Mouse (Mus musculus) midbrain, embryonic 16.5 days (tissue): ENCODE data around the gene Tmem189. TPM values are rescaled to one million over a fixed set of nuclear protein-coding genes. Genes with fewer than 3 reads are reported as not detected.

Experiments used
- ATAC-seq: fragments of 200-750 bp; cut with Nextera tagmentation; 2 replicates; pipeline ENCODE4 v1.8.0; 2017; ENCODE audit warnings: moderate TSS enrichment
- H3K27ac ChIP-seq: fragments of 300-500 bp; sonication (generic); 2 replicates; pipeline ENCODE4 v1.5.1; 2014; ENCODE audit warnings: mild to moderate bottlenecking, low read length, mixed read lengths
- H3K27me3 ChIP-seq: fragments of 300-500 bp; sonication (generic); 2 replicates; pipeline ENCODE4 v1.6.1; 2014; ENCODE audit warnings: low read depth, low read length, mixed read lengths; ENCODE audit not compliant: control insufficient read depth, insufficient read depth
- H3K36me3 ChIP-seq: fragments of 300-500 bp; sonication (generic); 2 replicates; pipeline ENCODE4 v1.6.1; 2014; ENCODE audit warnings: mild to moderate bottlenecking, low read length, moderate library complexity, mixed read lengths; ENCODE audit not compliant: control insufficient read depth, insufficient read depth
- H3K4me1 ChIP-seq: fragments of 300-500 bp; sonication (generic); 2 replicates; pipeline ENCODE4 v1.6.1; 2014; ENCODE audit warnings: mild to moderate bottlenecking, low read length, mixed read lengths; ENCODE audit not compliant: control insufficient read depth, insufficient read depth
- H3K4me2 ChIP-seq: fragments of 300-500 bp; sonication (generic); 2 replicates; pipeline ENCODE4 v1.6.1; 2014; ENCODE audit warnings: mild to moderate bottlenecking, low read length, mixed read lengths
- H3K4me3 ChIP-seq: fragments of 300-500 bp; sonication (generic); 2 replicates; pipeline ENCODE4 v1.5.1; 2014; ENCODE audit warnings: low read depth, mild to moderate bottlenecking, low read length, moderate library complexity, mixed read lengths
- H3K9ac ChIP-seq: fragments of 300-500 bp; sonication (generic); 2 replicates; pipeline ENCODE4 v1.6.1; 2014; ENCODE audit warnings: low read depth, low read length, mixed read lengths
- H3K9me3 ChIP-seq: fragments of 300-500 bp; sonication (generic); replicated peaks from 2 replicates; pipeline ENCODE4 v1.6.1; 2014; ENCODE audit warnings: mild to moderate bottlenecking, low read length, mixed read lengths; ENCODE audit not compliant: control insufficient read depth, poor library complexity, severe bottlenecking
- WGBS: fragments of 180-500 bp; shearing (Covaris S2); extraction: QIAGEN DNeasy Blood & Tissue Kit; methylation state at CpG from one replicate; pipeline ENCODE4 v1.1.7; 2014; 5-methylcytosine and 5-hydroxymethylcytosine counted together
- polyA plus RNA-seq: library from polyadenylated mRNA; unstranded; fragments of >200 nt; fragmentation: Nextera tagmentation; extraction: Ambion mirVana; gene quantifications from 2 replicates; pipeline ENCODE4 v1.2.1, GENCODE M21; 2015

The Tmem189 gene
- polyA plus RNA-seq, 1 experiment from 2014 or later, result 30.3 TPM

DNA sequence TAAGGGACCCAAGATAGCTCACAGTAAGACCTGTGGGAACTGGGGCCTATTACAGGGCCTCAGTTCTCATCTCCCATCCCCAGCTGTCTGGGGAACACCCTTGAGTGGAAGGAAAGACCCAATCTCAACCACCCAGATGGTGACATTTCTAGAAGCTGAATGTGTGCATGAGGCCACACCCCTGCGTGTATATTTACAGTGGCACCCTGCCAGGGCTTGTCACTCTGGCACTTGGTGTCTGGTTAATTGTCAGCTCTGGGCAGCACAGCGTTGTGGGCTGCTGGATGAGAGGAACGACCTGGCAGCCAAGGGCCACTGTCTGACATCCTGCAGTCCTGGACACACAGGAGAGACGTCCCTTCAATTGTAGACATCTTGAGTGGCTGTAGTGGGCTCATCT is 60.8 kb downstream of the Tmem189 start:
- Histone ChIP-seq H3K4me3 (no peak overlapping the region), H3K4me1 (peaks cover 34% of the 10 kb centered on the region), H3K9me3 (no peaks in the 10 kb centered on the region), H3K4me2 (no peak overlapping the region), H3K27me3 (no peaks in the 10 kb centered on the region), H3K27ac (no peak overlapping the region), H3K9ac (no peak overlapping the region), H3K36me3 (no peaks in the 10 kb centered on the region)
- 55% methylated on average over 4 of the region's 4 CpGs for WGBS
- ATAC-seq, result no peak

DNA sequence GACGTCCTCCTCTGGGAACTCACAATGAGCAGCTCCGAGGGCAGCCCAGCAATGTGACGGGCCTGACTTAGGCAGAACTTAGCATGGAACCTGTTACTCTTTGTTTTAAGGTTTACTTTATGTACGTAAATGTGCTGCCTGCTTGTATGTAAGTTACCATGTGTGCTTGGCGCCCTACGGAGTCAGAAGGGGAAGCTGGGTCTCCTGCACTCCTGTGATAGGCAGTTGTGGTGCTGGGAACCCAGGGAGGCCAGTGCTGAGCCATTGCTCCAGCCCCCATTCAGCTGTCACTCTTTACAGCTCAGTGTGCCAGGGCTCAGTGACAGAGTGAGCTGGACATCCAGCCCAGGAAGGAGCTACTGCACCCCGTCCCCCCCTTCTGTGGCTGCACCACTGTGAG is 62.6 kb downstream of the Tmem189 start:
- ATAC-seq, result no peak
- Histone ChIP-seq H3K27ac (no peak overlapping the region), H3K9ac (no peak overlapping the region), H3K36me3 (no peaks in the 10 kb centered on the region), H3K27me3 (no peaks in the 10 kb centered on the region), H3K9me3 (no peaks in the 10 kb centered on the region), H3K4me1 (peaks cover 27% of the 10 kb centered on the region), H3K4me3 (no peak overlapping the region), H3K4me2 (no peak overlapping the region)
- 83% methylated on average over 7 of the region's 7 CpGs for WGBS

DNA sequence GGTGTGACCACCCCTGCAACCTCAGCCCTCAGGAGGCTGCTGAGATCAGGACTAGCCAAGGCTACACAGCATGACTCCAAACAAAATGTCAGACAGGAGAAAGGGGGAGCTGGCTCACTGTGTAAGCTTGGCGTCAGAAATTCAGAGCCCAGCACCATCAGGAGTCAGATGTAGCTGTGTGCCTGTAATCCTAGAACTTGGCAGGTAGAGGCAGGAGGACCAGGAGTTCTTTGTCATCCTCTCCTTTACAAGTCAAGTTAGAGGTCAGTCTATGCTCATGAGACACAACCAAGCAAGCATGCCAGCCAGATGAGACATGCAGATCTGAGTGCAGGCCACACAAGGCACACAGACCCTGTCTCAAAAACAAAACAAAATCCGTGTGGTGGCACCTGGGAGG is 64.0 kb downstream of the Tmem189 start:
- Histone ChIP-seq H3K4me2 (no peak overlapping the region), H3K36me3 (no peaks in the 10 kb centered on the region), H3K4me3 (no peak overlapping the region), H3K27ac (no peak overlapping the region), H3K9me3 (no peaks in the 10 kb centered on the region), H3K4me1 (peaks cover 23% of the 10 kb centered on the region), H3K9ac (no peak overlapping the region), H3K27me3 (no peaks in the 10 kb centered on the region)
- ATAC-seq, result no peak
- WGBS, result 33% methylated on average over 2 of the region's 2 CpGs

DNA sequence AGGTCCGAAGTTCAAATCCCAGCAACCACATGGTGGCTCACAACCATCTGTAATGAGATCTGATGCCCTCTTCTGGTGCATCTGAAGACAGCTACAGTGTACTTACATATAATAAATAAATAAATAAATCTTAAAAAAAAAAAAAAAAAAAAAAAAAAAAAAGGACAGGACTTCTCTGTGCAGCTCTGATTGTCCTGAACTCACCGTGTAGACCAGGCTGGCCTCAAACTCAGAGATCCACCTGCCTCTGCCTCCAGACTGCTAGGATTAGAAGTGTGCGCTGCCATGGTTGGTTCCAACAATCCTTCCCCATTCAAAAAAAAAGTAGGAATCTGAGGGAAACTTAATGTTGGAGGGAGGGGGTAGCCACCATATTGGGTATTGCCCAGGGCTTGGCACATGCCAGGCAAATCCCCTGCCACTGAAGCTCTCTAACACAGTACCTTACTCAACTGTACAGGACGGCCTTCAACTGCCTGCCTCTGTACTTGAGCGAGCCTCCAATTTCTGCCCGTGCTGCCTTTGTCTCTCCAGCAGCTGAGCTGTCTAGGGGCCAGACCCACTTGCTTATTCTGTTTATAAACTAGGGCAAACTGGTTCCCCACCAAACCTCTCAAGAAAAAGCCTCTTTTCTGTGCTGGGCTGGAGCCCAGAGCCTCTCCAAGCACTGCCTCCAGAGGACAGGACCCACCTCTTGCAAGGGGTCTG is 65.1 kb downstream of the Tmem189 start:
- Histone ChIP-seq H3K4me3 (no peak overlapping the region), H3K36me3 (no peaks in the 10 kb centered on the region), H3K4me2 (no peak overlapping the region), H3K27ac (no peak overlapping the region), H3K9me3 (no peaks in the 10 kb centered on the region), H3K9ac (no peak overlapping the region), H3K27me3 (no peaks in the 10 kb centered on the region), H3K4me1 (peaks cover 13% of the 10 kb centered on the region)
- ATAC-seq, result 0 out of 2 replicates have a peak, but pooled peaks have one; percentile 34
- 82% methylated on average over 6 of the region's 6 CpGs for WGBS

DNA sequence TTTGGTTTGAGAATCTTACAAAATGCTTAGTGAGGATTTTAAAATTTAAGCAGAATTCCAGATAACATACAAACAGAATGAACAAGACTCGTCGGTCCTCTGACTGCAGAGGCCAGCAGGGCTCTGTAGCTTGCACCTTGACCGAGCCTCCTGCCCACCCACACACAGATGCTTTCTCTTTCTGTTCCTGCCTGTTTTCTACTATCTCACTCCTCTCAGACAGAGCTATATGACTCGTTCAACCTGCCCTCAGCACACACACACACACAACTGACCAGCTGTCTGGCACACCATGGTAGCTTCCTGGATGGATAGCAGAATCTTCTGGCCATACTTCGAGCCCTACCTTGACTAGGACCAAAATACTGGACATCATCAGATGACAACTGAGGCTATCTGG is 66.7 kb downstream of the Tmem189 start:
- Histone ChIP-seq H3K9me3 (no peaks in the 10 kb centered on the region), H3K9ac (no peak overlapping the region), H3K4me3 (no peak overlapping the region), H3K4me1 (0 out of 2 replicates have a peak, but pooled peaks cover 7% of the 10 kb centered on the region), H3K27me3 (no peaks in the 10 kb centered on the region), H3K27ac (no peak overlapping the region), H3K36me3 (no peaks in the 10 kb centered on the region), H3K4me2 (no peak overlapping the region)
- no peak for ATAC-seq
- WGBS, result 93% methylated on average over 5 of the region's 5 CpGs

DNA sequence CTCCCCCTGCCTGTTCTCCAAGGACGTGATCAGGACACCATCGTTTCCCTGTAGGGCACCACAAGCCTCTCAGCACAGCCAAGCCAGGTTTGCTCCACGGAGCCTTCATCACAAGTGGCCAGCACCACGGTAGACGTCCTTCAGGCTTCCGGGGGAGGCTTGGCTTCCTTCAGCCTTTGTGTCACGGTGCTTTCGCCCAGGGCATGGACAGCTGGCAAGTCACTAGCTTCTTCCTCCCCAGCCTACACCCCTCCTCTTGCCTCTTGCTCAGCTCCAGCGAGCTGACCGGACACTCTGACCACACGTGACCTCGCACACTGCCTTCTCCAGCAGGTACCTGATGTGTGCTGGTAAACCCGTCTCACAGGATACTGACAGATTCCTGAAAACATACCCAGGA is 67.3 kb downstream of the Tmem189 start:
- ATAC-seq, result no peak
- no peaks in the 10 kb centered on the region for H3K27me3 ChIP-seq
- H3K9me3 ChIP-seq, result no peaks in the 10 kb centered on the region
- no peak overlapping the region for H3K9ac ChIP-seq
- H3K27ac ChIP-seq, result no peak overlapping the region
- H3K4me3 ChIP-seq, result no peak overlapping the region
- H3K36me3 ChIP-seq, result peaks cover 1% of the 10 kb centered on the region; the same call in 1 of the 2 replicates
- WGBS, result 85% methylated on average over 13 of the region's 13 CpGs
- 0 out of 2 replicates have a peak, but pooled peaks cover 3% of the 10 kb centered on the region for H3K4me1 ChIP-seq
- no peak overlapping the region for H3K4me2 ChIP-seq

DNA sequence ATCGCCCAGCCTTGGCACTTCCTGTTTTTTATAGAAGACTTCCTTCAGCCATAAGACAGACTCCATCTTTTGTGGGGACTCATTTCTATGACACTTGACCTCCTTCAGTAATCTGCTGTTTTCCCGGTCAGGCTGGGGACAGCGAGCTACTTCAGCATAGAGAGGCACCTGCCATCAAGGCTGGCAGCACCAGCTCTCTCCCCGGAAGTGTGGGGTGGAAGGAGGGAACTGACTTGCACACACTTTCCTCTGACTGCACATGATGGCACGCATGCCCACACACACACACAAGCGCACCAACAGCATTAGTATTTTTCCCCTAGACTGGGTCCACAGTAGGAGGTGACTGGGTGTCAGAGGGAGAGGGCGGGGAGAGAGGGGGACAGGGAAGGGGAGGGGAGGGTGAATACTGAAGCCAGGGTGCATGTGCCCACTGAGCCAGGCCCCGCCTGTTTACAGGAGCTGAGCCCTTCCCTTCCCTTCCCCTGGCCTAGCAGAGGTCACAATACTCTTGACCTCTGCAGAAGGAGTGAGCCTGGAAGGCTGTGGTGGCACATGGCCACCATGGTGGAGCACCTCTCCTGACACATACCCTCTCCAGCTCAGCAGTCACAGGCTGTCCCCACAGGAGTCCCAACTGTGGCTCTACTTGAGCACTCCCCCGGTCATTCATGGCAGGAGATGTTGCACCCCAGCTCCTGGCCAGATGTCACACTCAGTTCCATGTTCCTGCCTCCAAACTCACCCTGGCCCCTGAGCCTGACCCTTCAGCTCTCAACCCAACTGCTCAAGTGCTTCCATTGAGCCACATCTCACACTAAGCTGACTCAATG is 68.2 kb downstream of the Tmem189 start:
- no peak for ATAC-seq
- no peak overlapping the region for H3K9ac ChIP-seq
- WGBS, result 81% methylated on average over 9 of the region's 9 CpGs
- H3K4me2 ChIP-seq, result no peak overlapping the region
- H3K36me3 ChIP-seq, result peaks cover 10% of the 10 kb centered on the region
- 0 out of 2 replicates have a peak, but pooled peaks cover 3% of the 10 kb centered on the region for H3K4me1 ChIP-seq
- no peaks in the 10 kb centered on the region for H3K27me3 ChIP-seq
- H3K4me3 ChIP-seq, result no peak overlapping the region
- H3K9me3 ChIP-seq, result no peaks in the 10 kb centered on the region
- H3K27ac ChIP-seq, result no peak overlapping the region

DNA sequence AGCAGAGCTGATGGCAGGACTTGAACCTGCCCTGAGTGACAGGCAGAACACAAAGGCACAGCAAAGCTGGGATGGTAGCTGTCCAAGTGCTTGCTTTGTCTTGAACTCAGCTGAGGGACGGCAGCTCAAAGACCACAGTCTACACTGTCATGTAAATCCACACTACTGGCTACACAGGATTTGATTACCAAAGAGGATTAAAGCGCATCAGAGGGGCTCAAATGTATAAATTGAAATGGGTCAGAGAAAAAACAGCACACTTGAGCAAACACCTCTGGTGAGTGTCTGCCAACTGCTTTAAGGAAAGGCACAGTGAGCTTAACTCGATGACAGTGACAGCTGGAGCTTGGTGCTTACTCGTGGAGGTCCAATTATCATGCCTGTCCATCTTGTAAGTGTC is 72.2 kb downstream of the Tmem189 start:
- ATAC-seq, result no peak
- no peaks in the 10 kb centered on the region for H3K4me1 ChIP-seq
- 23% methylated on average over 4 of the region's 4 CpGs for WGBS
- H3K9me3 ChIP-seq, result no peaks in the 10 kb centered on the region
- peaks cover 32% of the 10 kb centered on the region for H3K36me3 ChIP-seq
- H3K9ac ChIP-seq, result no peak overlapping the region
- H3K27me3 ChIP-seq, result no peaks in the 10 kb centered on the region
- H3K4me2 ChIP-seq, result no peak overlapping the region
- H3K27ac ChIP-seq, result no peak overlapping the region
- no peak overlapping the region for H3K4me3 ChIP-seq

DNA sequence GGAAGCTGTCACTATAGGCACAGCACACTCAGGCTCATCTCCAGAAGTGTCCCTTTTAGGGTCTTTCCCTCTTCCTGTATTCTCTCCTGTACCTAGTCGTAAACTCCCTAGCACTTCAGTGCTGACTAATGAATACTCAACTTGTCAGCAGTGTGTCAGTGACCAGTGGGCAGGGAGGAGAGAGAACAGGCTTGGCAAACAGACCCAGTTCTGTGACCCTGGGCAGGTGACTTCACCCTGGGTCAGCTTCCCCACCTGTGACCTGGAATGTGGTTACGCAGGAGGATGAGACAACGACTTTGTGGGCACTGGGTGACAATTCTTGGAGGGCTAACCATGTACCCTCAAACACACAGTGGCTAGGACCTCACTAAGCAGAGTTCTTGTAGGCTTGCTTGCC is 72.6 kb downstream of the Tmem189 start:
- Histone ChIP-seq H3K36me3 (peaks cover 32% of the 10 kb centered on the region), H3K27ac (no peak overlapping the region), H3K4me1 (no peaks in the 10 kb centered on the region), H3K4me2 (no peak overlapping the region), H3K27me3 (no peaks in the 10 kb centered on the region), H3K4me3 (no peak overlapping the region), H3K9ac (no peak overlapping the region), H3K9me3 (no peaks in the 10 kb centered on the region)
- 98% methylated on average over 3 of the region's 3 CpGs for WGBS
- no peak for ATAC-seq
